Mouse (Mus musculus) urinary bladder, postnatal 14 days (tissue): ENCODE results near the gene Rnf5.
A peak's percentile ranks its signal among the peaks of the same experiment; 100 is the strongest.

Source experiments
- DNase-seq: peaks from one replicate; pipeline ENCODE4 v3.0.0; 2021; ENCODE audit warnings: low spot score

Rnf5 gene

GRCm38 (mm10) chr17:34632261-34632691, 28.8 kb upstream of the Rnf5 start:
- peak; percentile 84 for DNase-seq

GRCm38 (mm10) chr17:34631647-34632046, 28.2 kb upstream of the Rnf5 start:
- no peak for DNase-seq

- DNase-seq: no peak
Measured at GRCm38 (mm10) chr17:34630761-34631301, 27.3 kb upstream of the Rnf5 start.

- no peak for DNase-seq
Measured at GRCm38 (mm10) chr17:34629796-34630603, 26.5 kb upstream of the Rnf5 start.

GRCm38 (mm10) chr17:34629221-34629751, 25.8 kb upstream of the Rnf5 start, which contains the start of gene Prrt1:
Gene Prrt1, plus strand, starts transcription at chr17:34629533.
- DNase-seq: no peak

- no peak for DNase-seq
Measured at GRCm38 (mm10) chr17:34628644-34628967, 25.1 kb upstream of the Rnf5 start.

GRCm38 (mm10) chr17:34627943-34628643, 24.6 kb upstream of the Rnf5 start, which contains the start of gene Ppt2:
Gene Ppt2, minus strand, starts transcription at chr17:34628510.
- peak; percentile 63 for DNase-seq

- peak; percentile 88 for DNase-seq
Measured at GRCm38 (mm10) chr17:34627093-34627942, 23.8 kb upstream of the Rnf5 start.

- DNase-seq: no peak
Measured at GRCm38 (mm10) chr17:34626773-34627092, 23.2 kb upstream of the Rnf5 start.

GRCm38 (mm10) chr17:34626062-34626772, 22.7 kb upstream of the Rnf5 start:
- no peak for DNase-seq

- DNase-seq: no peak
Measured at GRCm38 (mm10) chr17:34624981-34625380, 21.5 kb upstream of the Rnf5 start.

GRCm38 (mm10) chr17:34623161-34623560, 19.7 kb upstream of the Rnf5 start:
- no peak for DNase-seq

- no peak for DNase-seq
Measured at GRCm38 (mm10) chr17:34621006-34621405, 17.5 kb upstream of the Rnf5 start.

GRCm38 (mm10) chr17:34618999-34619398, 15.5 kb upstream of the Rnf5 start:
- DNase-seq: peak; percentile 79

- DNase-seq: no peak
Measured at GRCm38 (mm10) chr17:34615871-34616270, 12.4 kb upstream of the Rnf5 start, which contains the start of gene Egfl8. Gene Egfl8, minus strand, starts transcription at chr17:34615971.

- no peak for DNase-seq
Measured at GRCm38 (mm10) chr17:34613830-34614229, 10.3 kb upstream of the Rnf5 start.

GRCm38 (mm10) chr17:34613054-34613645, 9.7 kb upstream of the Rnf5 start:
- no peak for DNase-seq

- DNase-seq: no peak
Measured at GRCm38 (mm10) chr17:34611050-34611449, 7.6 kb upstream of the Rnf5 start.

- DNase-seq: peak; percentile 73
Measured at GRCm38 (mm10) chr17:34607997-34608396, 4.5 kb upstream of the Rnf5 start.

- no peak for DNase-seq
Measured at GRCm38 (mm10) chr17:34606186-34607039, 2.9 kb upstream of the Rnf5 start.
